Comparison of ENCODE assay signal across 11 mouse cellular contexts in the genomic region with DNA sequence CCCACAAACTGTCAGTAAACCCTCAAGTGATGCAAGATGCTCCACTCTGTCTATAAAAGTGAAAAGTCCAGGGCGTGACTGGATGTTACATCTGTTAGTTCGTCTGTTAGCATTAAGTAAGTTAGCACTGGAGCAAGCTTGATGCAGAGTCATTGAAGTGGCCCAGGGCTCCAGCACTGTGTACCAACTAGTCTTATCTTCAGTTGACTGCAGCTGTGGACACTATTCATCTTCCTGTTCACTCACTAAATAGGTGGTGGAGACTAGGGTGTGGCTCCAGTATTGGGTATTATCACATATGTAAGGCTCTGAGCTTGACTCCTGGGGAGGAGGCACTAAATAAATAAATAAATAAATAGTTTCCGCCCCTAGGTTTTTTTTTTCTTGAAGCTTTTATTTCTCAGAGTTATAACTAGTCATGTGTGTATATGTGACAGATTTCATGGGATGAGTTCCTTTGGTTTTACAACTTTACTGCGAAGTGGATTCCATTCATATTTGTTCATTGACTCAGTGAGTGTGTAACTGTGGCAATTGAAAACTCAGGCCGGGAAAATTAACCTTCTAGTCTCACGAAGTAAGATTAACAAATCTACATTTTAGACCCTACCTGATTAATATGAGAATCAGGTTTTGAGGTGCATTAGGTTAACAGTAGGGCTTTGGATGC.
DNase-seq lines count a peak whose midpoint lies in the region; ATAC-seq and TF ChIP-seq lines count a peak whose summit lies in the region.
"Had no signal": no experiment of that assay in that cellular context is flagged by ENCODE, and none has a peak within 500 bp of the region (broad histone marks: within the 10 kb centered on the region; RNA-seq: fewer than 3 reads in every experiment).

No protein-coding gene starts in this region.

- no peaks in the 10 kb centered on the region for H3K9me3 ChIP-seq in forebrain, embryonic 13.5 days (replicated peaks)
- no peaks in the 10 kb centered on the region for H3K9me3 ChIP-seq in forebrain, embryonic 11.5 days (ENCODE audit: control insufficient read depth, low read length)
- H3K9me3 ChIP-seq in intestine, embryonic 14.5 days (ENCODE audit: control insufficient read depth, low read length), result no peaks in the 10 kb centered on the region
- no peaks in the 10 kb centered on the region for H3K9me3 ChIP-seq in intestine, postnatal 0 days (ENCODE audit: control insufficient read depth)
- no peaks in the 10 kb centered on the region for H3K9me3 ChIP-seq in limb, embryonic 15.5 days

- H3K9ac ChIP-seq in forebrain, embryonic 13.5 days, result no peak overlapping the region
- no peak overlapping the region for H3K9ac ChIP-seq in forebrain, embryonic 11.5 days (ENCODE audit: low read length)
- no peak overlapping the region for H3K9ac ChIP-seq in intestine, embryonic 14.5 days (ENCODE audit: low read length)
- no peak overlapping the region for H3K9ac ChIP-seq in intestine, postnatal 0 days (ENCODE audit: low read depth, low read length)
- H3K9ac ChIP-seq in limb, embryonic 15.5 days, result no peak overlapping the region

- H3K27me3 ChIP-seq in forebrain, embryonic 13.5 days, result no peaks in the 10 kb centered on the region
- no peaks in the 10 kb centered on the region for H3K27me3 ChIP-seq in forebrain, embryonic 11.5 days (ENCODE audit: control insufficient read depth, insufficient read depth, low read length)
- H3K27me3 ChIP-seq in intestine, embryonic 14.5 days (replicated peaks; ENCODE audit: control insufficient read depth, insufficient read depth, low read length), result no peaks in the 10 kb centered on the region
- H3K27me3 ChIP-seq in intestine, postnatal 0 days (replicated peaks; ENCODE audit: control insufficient read depth, insufficient read depth, low read length), result no peaks in the 10 kb centered on the region
- H3K27me3 ChIP-seq in limb, embryonic 15.5 days, result no peaks in the 10 kb centered on the region

- H3K4me3 ChIP-seq in forebrain, embryonic 13.5 days, result no peak overlapping the region
- no peak overlapping the region for H3K4me3 ChIP-seq in forebrain, embryonic 11.5 days (ENCODE audit: low read depth, low read length)
- H3K4me3 ChIP-seq in intestine, embryonic 14.5 days (ENCODE audit: low read depth, low read length), result no peak overlapping the region
- H3K4me3 ChIP-seq in intestine, postnatal 0 days (ENCODE audit: low read depth, low read length), result no peak overlapping the region
- no peak overlapping the region for H3K4me3 ChIP-seq in limb, embryonic 15.5 days
- H3K4me3 ChIP-seq: layer of hippocampus, adult 2 months had no signal

- no peak for ATAC-seq in forebrain, embryonic 13.5 days
- ATAC-seq in forebrain, embryonic 11.5 days (replicated peaks; ENCODE audit: low FRiP score), result no peak
- no peak for ATAC-seq in intestine, embryonic 14.5 days (replicated peaks; ENCODE audit: low FRiP score, low TSS enrichment, low read depth)
- no peak for ATAC-seq in intestine, postnatal 0 days
- ATAC-seq in limb, embryonic 15.5 days (ENCODE audit: insufficient number of reproducible peaks, low FRiP score, low TSS enrichment, low read depth), result no peak
- no peak for ATAC-seq in monocyte, adult 5-6 weeks (replicated peaks; ENCODE audit: insufficient number of reproducible peaks, low FRiP score, low TSS enrichment, poor library complexity, severe bottlenecking)

- peak overlapping the region; percentile 65; the same call in 1 of the 2 replicates for H3K27ac ChIP-seq in forebrain, embryonic 13.5 days
- no peak overlapping the region for H3K27ac ChIP-seq in forebrain, embryonic 11.5 days (ENCODE audit: low read depth, low read length)
- H3K27ac ChIP-seq in intestine, embryonic 14.5 days (ENCODE audit: low read depth), result peak overlapping the region; percentile 65
- H3K27ac ChIP-seq in intestine, postnatal 0 days (ENCODE audit: low read depth, low read length), result no peak overlapping the region
- H3K27ac ChIP-seq in limb, embryonic 15.5 days, result peak overlapping the region; percentile 65
- H3K27ac ChIP-seq: layer of hippocampus, adult 2 months had no signal

- TF ChIP-seq CTCF in intestine, postnatal 0 days (IDR thresholded peaks at IDR 0.05; ENCODE audit: low read depth), result no peak

- peaks cover 36% of the 10 kb centered on the region for H3K4me1 ChIP-seq in forebrain, embryonic 13.5 days
- no peaks in the 10 kb centered on the region; the same call in 1 of the 2 replicates for H3K4me1 ChIP-seq in forebrain, embryonic 11.5 days (replicated peaks; ENCODE audit: control insufficient read depth, insufficient read depth, low read length)
- peaks cover 18% of the 10 kb centered on the region for H3K4me1 ChIP-seq in intestine, embryonic 14.5 days (replicated peaks; ENCODE audit: control insufficient read depth, insufficient read depth, low read length)
- H3K4me1 ChIP-seq in intestine, postnatal 0 days (replicated peaks; ENCODE audit: control insufficient read depth, insufficient read depth, low read length), result no peaks in the 10 kb centered on the region
- peaks cover 17% of the 10 kb centered on the region for H3K4me1 ChIP-seq in limb, embryonic 15.5 days

- no peak for DNase-seq in forebrain, embryonic 11.5 days (ENCODE audit: low spot score)
- DNase-seq in intestine, embryonic 14.5 days (ENCODE audit: low spot score), result no peak
- peak; percentile 75 for DNase-seq in 3T3-L1 (ENCODE audit: low read depth, low spot score)
- DNase-seq in ovary, postnatal 10 days (ENCODE audit: low spot score), result no peak
- DNase-seq: B cell, adult 2 months; cerebellum, adult 9-10 months had no signal

- 88% methylated on average over 6 of the region's 6 CpGs for WGBS in forebrain, embryonic 13.5 days
- WGBS in forebrain, embryonic 11.5 days, result 86% methylated on average over 6 of the region's 6 CpGs
- WGBS in intestine, embryonic 14.5 days, result 62% methylated on average over 6 of the region's 6 CpGs
- 58% methylated on average over 6 of the region's 6 CpGs for WGBS in intestine, postnatal 0 days
- WGBS in limb, embryonic 15.5 days, result 59% methylated on average over 6 of the region's 6 CpGs

- H3K36me3 ChIP-seq in forebrain, embryonic 13.5 days (ENCODE audit: poor library complexity, severe bottlenecking), result no peaks in the 10 kb centered on the region
- no peaks in the 10 kb centered on the region for H3K36me3 ChIP-seq in forebrain, embryonic 11.5 days (ENCODE audit: control insufficient read depth, insufficient read depth, low read length)
- no peaks in the 10 kb centered on the region for H3K36me3 ChIP-seq in intestine, embryonic 14.5 days (ENCODE audit: control insufficient read depth, insufficient read depth, low read length)
- 0 out of 2 replicates have a peak, but pooled peaks cover 4% of the 10 kb centered on the region for H3K36me3 ChIP-seq in intestine, postnatal 0 days (ENCODE audit: control insufficient read depth, insufficient read depth)
- no peaks in the 10 kb centered on the region for H3K36me3 ChIP-seq in limb, embryonic 15.5 days

- H3K4me2 ChIP-seq in forebrain, embryonic 13.5 days, result no peak overlapping the region
- H3K4me2 ChIP-seq in forebrain, embryonic 11.5 days (ENCODE audit: low read depth, low read length, severe bottlenecking), result no peak overlapping the region
- H3K4me2 ChIP-seq in intestine, embryonic 14.5 days (ENCODE audit: low read length), result no peak overlapping the region
- no peak overlapping the region for H3K4me2 ChIP-seq in intestine, postnatal 0 days (replicated peaks; ENCODE audit: low read depth)
- no peak overlapping the region for H3K4me2 ChIP-seq in limb, embryonic 15.5 days

Comparison
In these comparisons a context has a peak if more than half of its experiments do, and no peak if none do; other contexts are left out.
1. H3K27ac ChIP-seq: peak in forebrain, embryonic 13.5 days (single experiment), intestine, embryonic 14.5 days (single experiment) and limb, embryonic 15.5 days (single experiment); none in forebrain, embryonic 11.5 days (single experiment) and intestine, postnatal 0 days (single experiment).